Mouse (Mus musculus): ENCODE data around the gene Arhgef25.

GRCm38 (mm10) chr10:127231741-127232140 lies 41.9 kb upstream of the Arhgef25 start:
- TF ChIP-seq EP300 (IDR thresholded peaks at IDR 0.05; ENCODE audit: low read depth) (no peak), CTCF (IDR thresholded peaks at IDR 0.05; ENCODE audit: low read depth) (no peak)
